Mouse (Mus musculus) MEL (cell line): Measurements from ENCODE around the gene Vav3. TPM values are rescaled to one million over a fixed set of nuclear protein-coding genes. Genes with fewer than 3 reads are reported as not detected.

ENCODE experiments used
- DNase-seq: peaks from one replicate; pipeline ENCODE4 v3.0.0; 2011; ENCODE audit warnings: low read depth, low spot score
- H3K27ac ChIP-seq: 2 replicates; pipeline ENCODE4 v1.5.1; 2012; ENCODE audit warnings: low read depth, mild to moderate bottlenecking, control low read depth, low read length, moderate library complexity; ENCODE audit not compliant: control insufficient read depth
- H3K27me3 ChIP-seq, 2 experiments: fragments of 150-350 bp in 1 of 2; sonication (generic) in 1 of 2; 2 replicates each; pipeline ENCODE4 v1.6.1; 2012; ENCODE audit warnings: low read length in 2 of 2, mild to moderate bottlenecking in 2 of 2, improper control_type of control experiment in 1 of 2, moderate library complexity in 1 of 2; ENCODE audit not compliant: insufficient read depth in 2 of 2, control insufficient read depth in 1 of 2
- H3K36me3 ChIP-seq, 2 experiments: 2 replicates each; pipeline ENCODE4 v1.6.1; 2012 to 2014; ENCODE audit warnings: low read length in 2 of 2, improper control_type of control experiment in 1 of 2, inconsistent platforms in 1 of 2, mild to moderate bottlenecking in 1 of 2; ENCODE audit not compliant: insufficient read depth in 2 of 2, control insufficient read depth in 1 of 2
- H3K4me1 ChIP-seq, 2 experiments: fragments of 150-350 bp in 1 of 2; sonication (generic) in 1 of 2; 2 replicates each; pipeline ENCODE4 v1.6.1; 2012; ENCODE audit warnings: low read length in 2 of 2, improper control_type of control experiment in 1 of 2, mild to moderate bottlenecking in 1 of 2; ENCODE audit not compliant: insufficient read depth in 2 of 2, control insufficient read depth in 1 of 2
- H3K4me3 ChIP-seq, 2 experiments: fragments of 150-350 bp in 1 of 2; sonication (generic) in 1 of 2; 2 replicates each; pipeline ENCODE4 v1.5.1; 2012; ENCODE audit warnings: low read depth in 2 of 2, low read length in 2 of 2, mild to moderate bottlenecking in 2 of 2, moderate library complexity in 2 of 2, control low read depth in 1 of 2, improper control_type of control experiment in 1 of 2; ENCODE audit not compliant: control insufficient read depth in 1 of 2, insufficient read depth in 1 of 2
- H3K79me2 ChIP-seq: 2 replicates; pipeline ENCODE4 v1.6.1; 2012; ENCODE audit warnings: mild to moderate bottlenecking, low read length, moderate library complexity; ENCODE audit not compliant: control insufficient read depth, poor library complexity, insufficient read depth
- H3K9ac ChIP-seq: 2 replicates; pipeline ENCODE4 v1.6.1; 2012; ENCODE audit warnings: low read depth, mild to moderate bottlenecking, control low read depth, low read length, moderate library complexity; ENCODE audit not compliant: control insufficient read depth, poor library complexity, severe bottlenecking
- H3K9me3 ChIP-seq: fragments of 150-350 bp; sonication (generic); replicated peaks from 2 replicates; pipeline ENCODE4 v1.6.1; 2012; ENCODE audit warnings: mild to moderate bottlenecking, low read length, improper control_type of control experiment, moderate library complexity; ENCODE audit not compliant: insufficient read depth
- BHLHE40 ChIP-seq: IDR thresholded peaks from 2 replicates; pipeline ENCODE4 v1.6.1; 2012; ENCODE audit warnings: low read depth, mild to moderate bottlenecking, inconsistent platforms, low read length, improper control_type of control experiment, borderline replicate concordance
- CHD1 ChIP-seq: IDR thresholded peaks from 2 replicates; pipeline ENCODE4 v1.6.1; 2012; ENCODE audit warnings: low read depth, mild to moderate bottlenecking, inconsistent platforms, low read length, improper control_type of control experiment
- CTCF ChIP-seq, 3 experiments: IDR thresholded peaks in 2 of 3; conservative IDR thresholded peaks in 1 of 3; 2 replicates each; pipeline ENCODE4 v1.5.1; 2011 to 2012; ENCODE audit warnings: low read length in 3 of 3, low read depth in 2 of 3, mild to moderate bottlenecking in 2 of 3, improper control_type of control experiment in 1 of 3, inconsistent platforms in 1 of 3, mixed read lengths in 1 of 3, moderate library complexity in 1 of 3; ENCODE audit not compliant: control insufficient read depth in 1 of 3, insufficient read depth in 1 of 3, poor library complexity in 1 of 3, severe bottlenecking in 1 of 3
- ELF1 ChIP-seq: IDR thresholded peaks from 2 replicates; pipeline ENCODE4 v1.6.1; 2014; ENCODE audit warnings: low read depth, mild to moderate bottlenecking, inconsistent platforms, low read length, improper control_type of control experiment, moderate library complexity
- EP300 ChIP-seq, 2 experiments: IDR thresholded peaks; 2 replicates each; pipeline ENCODE4 v1.6.1; 2011; ENCODE audit warnings: improper control_type of control experiment in 2 of 2, low read length in 2 of 2, low read depth in 1 of 2, mild to moderate bottlenecking in 1 of 2
- ETS1 ChIP-seq: IDR thresholded peaks from 2 replicates; pipeline ENCODE4 v1.6.1; 2012; ENCODE audit warnings: low read depth, mild to moderate bottlenecking, inconsistent platforms, low read length, improper control_type of control experiment, moderate library complexity
- GABPA ChIP-seq: IDR thresholded peaks from 2 replicates; pipeline ENCODE4 v1.6.1; 2012; ENCODE audit warnings: low read depth, mild to moderate bottlenecking, inconsistent platforms, low read length, improper control_type of control experiment, moderate library complexity
- HCFC1 ChIP-seq: IDR thresholded peaks from 2 replicates; pipeline ENCODE4 v1.6.1; 2012; ENCODE audit warnings: low read depth, mild to moderate bottlenecking, inconsistent platforms, low read length, improper control_type of control experiment, moderate library complexity
- KAT2A ChIP-seq: conservative IDR thresholded peaks from 2 replicates; pipeline ENCODE4 v1.6.1; 2012; ENCODE audit warnings: low read depth, low read length, improper control_type of control experiment, inconsistent platforms
- MAFK ChIP-seq: IDR thresholded peaks from 2 replicates; pipeline ENCODE4 v1.6.1; 2011; ENCODE audit warnings: low read depth, mild to moderate bottlenecking, low read length, improper control_type of control experiment, borderline replicate concordance
- MEF2A ChIP-seq: IDR thresholded peaks from 2 replicates; pipeline ENCODE4 v1.6.1; 2014; ENCODE audit warnings: low read depth, mild to moderate bottlenecking, inconsistent platforms, low read length, improper control_type of control experiment; ENCODE audit not compliant: poor library complexity, insufficient replicate concordance, severe bottlenecking; ENCODE audit errors: extremely low read depth
- MYB ChIP-seq: IDR thresholded peaks from 2 replicates; pipeline ENCODE4 v1.6.1; 2011; ENCODE audit warnings: mild to moderate bottlenecking, low read depth, low read length, improper control_type of control experiment
- NELFE ChIP-seq: IDR thresholded peaks from 2 replicates; pipeline ENCODE4 v1.6.1; 2011; ENCODE audit warnings: low read depth, low read length, improper control_type of control experiment
- NRF1 ChIP-seq: IDR thresholded peaks from 2 replicates; pipeline ENCODE4 v1.6.1; 2014; ENCODE audit warnings: low read depth, mild to moderate bottlenecking, inconsistent platforms, low read length, improper control_type of control experiment, moderate library complexity; ENCODE audit not compliant: poor library complexity, insufficient read depth, severe bottlenecking
- RAD21 ChIP-seq: IDR thresholded peaks from 2 replicates; pipeline ENCODE4 v1.6.1; 2011; ENCODE audit warnings: mild to moderate bottlenecking, low read depth, low read length, improper control_type of control experiment
- RCOR1 ChIP-seq: IDR thresholded peaks from 2 replicates; pipeline ENCODE4 v1.6.1; 2012; ENCODE audit warnings: low read depth, mild to moderate bottlenecking, inconsistent platforms, low read length, improper control_type of control experiment
- SIN3A ChIP-seq: IDR thresholded peaks from 2 replicates; pipeline ENCODE4 v1.6.1; 2012; ENCODE audit warnings: low read length, improper control_type of control experiment, inconsistent platforms
- TAL1 ChIP-seq: IDR thresholded peaks from 2 replicates; pipeline ENCODE4 v1.6.1; 2012; ENCODE audit warnings: mild to moderate bottlenecking, inconsistent platforms, low read length, moderate library complexity, mixed read lengths
- TBP ChIP-seq: IDR thresholded peaks from 2 replicates; pipeline ENCODE4 v1.8.0; 2011; ENCODE audit warnings: low read depth, low read length, improper control_type of control experiment
- TCF12 ChIP-seq: IDR thresholded peaks from 2 replicates; pipeline ENCODE4 v1.6.1; 2014; ENCODE audit warnings: low read depth, mild to moderate bottlenecking, inconsistent platforms, low read length, improper control_type of control experiment, moderate library complexity
- polyA plus RNA-seq, 2 experiments: library from polyadenylated mRNA; stranded (reverse) in 1 of 2; unstranded in 1 of 2; fragments of >175 nt in 1 of 2; fragments of >200 nt in 1 of 2; gene quantifications; 2 replicates each; pipeline versions ENCODE4 v1.2.1 to v1.2.4; 2012; ENCODE audit warnings: low replicate concordance in 2 of 2, low read depth in 1 of 2; ENCODE audit not compliant: insufficient read length in 2 of 2, insufficient read depth in 1 of 2, missing spikeins in 1 of 2
- total RNA-seq: library from RNA; depleted of rRNA; stranded (reverse); fragments of 300-350 nt; gene quantifications from 2 replicates; pipeline ENCODE4 v1.2.3, GENCODE M21; 2012

The Vav3 gene
- total and polyA plus RNA-seq, 3 experiments = not detected

GRCm38 (mm10) chr3:109561295-109561694 lies 220.8 kb downstream of the Vav3 start:
- no peaks in the 10 kb centered on the region for H3K79me2 ChIP-seq
- DNase-seq = no peak
- H3K4me3 ChIP-seq = no peak overlapping the region
- TF ChIP-seq SIN3A = no peak
- TF ChIP-seq TBP = no peak
- TF ChIP-seq, all 39 proteins: peak for 0
- H3K9me3 ChIP-seq = no peaks in the 10 kb centered on the region
- no peaks in the 10 kb centered on the region for H3K36me3 ChIP-seq
- H3K27me3 ChIP-seq = no peaks in the 10 kb centered on the region
- H3K9ac ChIP-seq = no peak overlapping the region
- no peak overlapping the region for H3K27ac ChIP-seq
- no peaks in the 10 kb centered on the region for H3K4me1 ChIP-seq

- Histone ChIP-seq H3K36me3 (no peaks in the 10 kb centered on the region), H3K27me3 (no peaks in the 10 kb centered on the region), H3K4me1 (no peaks in the 10 kb centered on the region), H3K9ac (no peak overlapping the region), H3K9me3 (no peaks in the 10 kb centered on the region), H3K27ac (no peak overlapping the region), H3K79me2 (no peaks in the 10 kb centered on the region), H3K4me3 (no peak overlapping the region)
- DNase-seq = no peak
- TF ChIP-seq NELFE = no peak
- no peak for TF ChIP-seq TCF12
- no peak for TF ChIP-seq TAL1
- TF ChIP-seq RCOR1 = no peak
- TF ChIP-seq CTCF (IDR thresholded peaks at IDR 0.05 in 2 of 3, conservative IDR thresholded peaks at IDR 0.05 in 1 of 3; ENCODE audit: control insufficient read depth in 1 of 3, insufficient read depth in 1 of 3, low read depth in 2 of 3, low read length in 3 of 3, poor library complexity in 1 of 3, severe bottlenecking in 1 of 3) = no peak
- no peak for TF ChIP-seq MAFK
- no peak for TF ChIP-seq EP300 (IDR thresholded peaks at IDR 0.05; ENCODE audit: low read depth in 1 of 2, low read length in 2 of 2)
- TF ChIP-seq RAD21 = no peak
- no peak for TF ChIP-seq ETS1
- no peak for TF ChIP-seq BHLHE40
- no peak for TF ChIP-seq TBP
- TF ChIP-seq HCFC1 = no peak
- TF ChIP-seq KAT2A = no peak
- TF ChIP-seq GABPA = no peak
- TF ChIP-seq MEF2A = no peak
- no peak for TF ChIP-seq CHD1
- no peak for TF ChIP-seq MYB
- no peak for TF ChIP-seq NRF1
- no peak for TF ChIP-seq ELF1
- TF ChIP-seq SIN3A = no peak
These were observed 221.3 kb downstream of the Vav3 start for GRCm38 (mm10) chr3:109561776-109562175.
